Mouse (Mus musculus) heart, postnatal 0 days (tissue): ENCODE measurements around the gene Mllt10. TPM values are rescaled to one million over a fixed set of nuclear protein-coding genes. Genes with fewer than 3 reads are reported as not detected.

ENCODE experiments used
- ATAC-seq: fragments of 200-750 bp; cut with Nextera tagmentation; 2 replicates; pipeline ENCODE4 v1.8.0; 2017; ENCODE audit warnings: low read depth, moderate number of reproducible peaks, moderate library complexity; ENCODE audit not compliant: insufficient read depth
- DNase-seq: peaks from one replicate; pipeline ENCODE4 v3.0.0-alpha.2; 2016; ENCODE audit warnings: low spot score
- H3K27ac ChIP-seq: fragments of 300-500 bp; sonication (generic); 2 replicates; pipeline ENCODE4 v1.5.1; 2014; ENCODE audit warnings: low read depth, mild to moderate bottlenecking
- H3K27me3 ChIP-seq: fragments of 300-500 bp; sonication (generic); 2 replicates; pipeline ENCODE4 v1.6.1; 2014; ENCODE audit warnings: low read length, mixed read lengths; ENCODE audit not compliant: control insufficient read depth, insufficient read depth
- H3K36me3 ChIP-seq: fragments of 300-500 bp; sonication (generic); replicated peaks from 2 replicates; pipeline ENCODE4 v1.6.1; 2014; ENCODE audit warnings: low read length, mixed read lengths; ENCODE audit not compliant: control insufficient read depth, insufficient read depth
- H3K4me1 ChIP-seq: fragments of 300-500 bp; sonication (generic); 2 replicates; pipeline ENCODE4 v1.6.1; 2014; ENCODE audit warnings: antibody characterized with exemption; ENCODE audit not compliant: control insufficient read depth, insufficient read depth
- H3K4me2 ChIP-seq: fragments of 300-500 bp; sonication (generic); 2 replicates; pipeline ENCODE4 v1.6.1; 2014; ENCODE audit warnings: low read depth, mild to moderate bottlenecking, low read length, moderate library complexity
- H3K4me3 ChIP-seq: fragments of 300-500 bp; sonication (generic); 2 replicates; pipeline ENCODE4 v1.5.1; 2014; ENCODE audit warnings: low read depth, low read length
- H3K9ac ChIP-seq: fragments of 300-500 bp; sonication (generic); replicated peaks from 2 replicates; pipeline ENCODE4 v1.6.1; 2014; ENCODE audit warnings: low read depth, low read length, mixed read lengths
- H3K9me3 ChIP-seq: fragments of 300-500 bp; sonication (generic); replicated peaks from 2 replicates; pipeline ENCODE4 v1.6.1; 2016; ENCODE audit warnings: low read length; ENCODE audit not compliant: control insufficient read depth
- CTCF ChIP-seq: IDR thresholded peaks from 2 replicates; pipeline ENCODE4 v1.5.1; 2016; ENCODE audit warnings: antibody characterized with exemption, control low read depth, low read depth
- EP300 ChIP-seq: IDR thresholded peaks from 2 replicates; pipeline ENCODE4 v1.6.1; 2016; ENCODE audit warnings: antibody characterized with exemption, low read depth
- WGBS: fragments of 180-500 bp; shearing (Covaris S2); extraction: QIAGEN DNeasy Blood & Tissue Kit; methylation state at CpG from one replicate; pipeline ENCODE4 v1.1.7; 2014; 5-methylcytosine and 5-hydroxymethylcytosine counted together
- polyA plus RNA-seq: library from polyadenylated mRNA; unstranded; fragments of >200 nt; fragmentation: Nextera tagmentation; extraction: Ambion mirVana; gene quantifications from 2 replicates; pipeline ENCODE4 v1.2.1, GENCODE M21; 2015
- total RNA-seq: library from RNA; depleted of rRNA; stranded (reverse); fragments of >200 nt; gene quantifications from 2 replicates; pipeline ENCODE4 v1.2.3, GENCODE M21; 2014; ENCODE audit warnings: low replicate concordance

Mllt10 gene
- total and polyA plus RNA-seq, 2 experiments from 2014 or later, result 22.1 to 25.6 TPM

DNA sequence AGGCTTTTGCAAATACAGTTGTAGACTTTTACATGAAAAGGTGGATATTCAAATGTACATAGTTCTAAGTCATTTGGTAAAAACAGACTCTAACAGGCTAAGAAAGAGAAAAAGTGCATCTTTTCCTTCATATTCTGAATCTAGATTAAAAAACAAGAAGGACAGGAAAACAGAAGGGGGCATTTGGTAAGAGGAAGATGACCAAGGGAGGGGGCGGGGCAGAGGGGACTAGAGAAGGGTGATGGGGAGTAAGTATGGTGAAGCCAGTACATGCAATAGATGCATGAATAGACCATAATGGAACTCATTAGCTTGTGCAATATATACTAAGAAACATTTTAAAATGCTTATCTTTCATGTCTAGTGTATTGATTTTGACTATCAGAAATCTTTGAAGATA lies 5.4 kb downstream of the Mllt10 start:
- H3K27ac ChIP-seq, result no peak overlapping the region
- H3K27me3 ChIP-seq, result no peaks in the 10 kb centered on the region
- TF ChIP-seq EP300, result no peak
- no peak for TF ChIP-seq CTCF
- H3K9ac ChIP-seq, result no peak overlapping the region
- 90% methylated on average over 1 of the region's 1 CpGs for WGBS
- H3K4me1 ChIP-seq, result 0 out of 2 replicates have a peak, but pooled peaks cover 14% of the 10 kb centered on the region
- no peak overlapping the region for H3K4me2 ChIP-seq
- H3K36me3 ChIP-seq, result no peaks in the 10 kb centered on the region
- no peak overlapping the region for H3K4me3 ChIP-seq
- no peaks in the 10 kb centered on the region for H3K9me3 ChIP-seq
- DNase-seq (no peak), ATAC-seq (no peak)

DNA sequence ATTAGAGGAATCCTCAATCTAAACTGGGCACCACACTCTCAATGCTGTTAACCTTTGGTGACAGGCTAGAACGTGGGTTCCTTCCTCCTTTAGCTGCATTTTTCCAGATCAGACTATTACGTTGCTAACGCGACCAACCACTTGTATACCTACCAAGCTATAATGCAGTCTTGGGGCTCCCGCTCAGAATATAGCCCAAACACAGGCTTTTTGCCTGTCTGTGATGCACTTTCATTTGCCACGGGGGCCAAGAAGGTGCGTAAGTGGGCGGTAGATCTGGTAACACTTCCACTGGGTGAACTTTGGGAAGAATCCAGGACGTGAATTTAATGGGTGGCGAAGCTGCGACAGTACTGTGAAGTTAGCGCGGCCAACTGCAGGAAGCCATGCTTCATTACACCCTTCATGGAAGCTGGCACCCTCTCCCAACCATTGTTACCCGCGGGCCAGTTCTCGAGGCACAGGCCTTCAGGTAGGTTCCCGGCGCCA lies 8.8 kb downstream of the Mllt10 start:
- WGBS, result under 1% methylated on average over 18 of the region's 18 CpGs
- Histone ChIP-seq H3K9me3 (no peaks in the 10 kb centered on the region), H3K4me3 (peak overlapping the region; percentile 84), H3K4me2 (peak overlapping the region; percentile 94), H3K27me3 (no peaks in the 10 kb centered on the region), H3K27ac (peak overlapping the region; percentile 100), H3K36me3 (peaks cover 7% of the 10 kb centered on the region), H3K4me1 (0 out of 2 replicates have a peak, but pooled peaks cover 10% of the 10 kb centered on the region), H3K9ac (peak overlapping the region; percentile 95)
- DNase-seq (peak; percentile 81), ATAC-seq (peak; percentile 45)
- TF ChIP-seq EP300, result no peak
- TF ChIP-seq CTCF, result no peak

DNA sequence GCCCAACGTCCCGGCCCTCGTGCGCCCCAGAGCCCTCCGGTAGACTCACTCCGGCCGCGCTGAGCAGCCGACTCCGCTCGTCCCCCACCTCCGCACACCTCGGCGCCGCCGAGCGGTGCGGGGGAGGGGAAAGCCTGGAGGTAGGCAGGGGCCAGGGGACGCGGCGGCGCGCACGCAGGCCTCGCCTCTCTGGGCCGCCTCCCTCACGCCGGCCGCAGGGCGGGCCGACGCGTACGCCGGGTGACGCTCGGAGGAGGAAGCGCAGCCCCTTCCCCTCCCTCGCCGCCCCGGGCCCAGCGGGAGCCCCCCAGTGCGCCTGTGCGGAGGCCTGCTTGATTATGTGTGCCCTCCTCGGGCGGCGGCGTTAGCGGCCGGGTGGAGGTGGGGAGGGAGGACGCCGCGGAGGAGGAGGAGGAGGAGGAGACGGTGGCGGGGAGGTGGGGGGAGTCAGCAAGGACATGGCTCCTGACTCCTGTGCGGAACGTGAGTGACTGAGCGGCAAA lies 9.4 kb downstream of the Mllt10 start:
- DNase-seq, result peak; percentile 96
- ATAC-seq, result peak; percentile 94
- Histone ChIP-seq H3K27me3 (no peaks in the 10 kb centered on the region), H3K9me3 (no peaks in the 10 kb centered on the region), H3K4me3 (peak overlapping the region; percentile 84), H3K27ac (peak overlapping the region; percentile 100), H3K9ac (peak overlapping the region; percentile 95), H3K4me2 (peak overlapping the region; percentile 94), H3K36me3 (peaks cover 7% of the 10 kb centered on the region), H3K4me1 (0 out of 2 replicates have a peak, but pooled peaks cover 4% of the 10 kb centered on the region)
- 0% methylated on average over 29 of the region's 58 CpGs for WGBS
- TF ChIP-seq EP300 (no peak), CTCF (no peak)

DNA sequence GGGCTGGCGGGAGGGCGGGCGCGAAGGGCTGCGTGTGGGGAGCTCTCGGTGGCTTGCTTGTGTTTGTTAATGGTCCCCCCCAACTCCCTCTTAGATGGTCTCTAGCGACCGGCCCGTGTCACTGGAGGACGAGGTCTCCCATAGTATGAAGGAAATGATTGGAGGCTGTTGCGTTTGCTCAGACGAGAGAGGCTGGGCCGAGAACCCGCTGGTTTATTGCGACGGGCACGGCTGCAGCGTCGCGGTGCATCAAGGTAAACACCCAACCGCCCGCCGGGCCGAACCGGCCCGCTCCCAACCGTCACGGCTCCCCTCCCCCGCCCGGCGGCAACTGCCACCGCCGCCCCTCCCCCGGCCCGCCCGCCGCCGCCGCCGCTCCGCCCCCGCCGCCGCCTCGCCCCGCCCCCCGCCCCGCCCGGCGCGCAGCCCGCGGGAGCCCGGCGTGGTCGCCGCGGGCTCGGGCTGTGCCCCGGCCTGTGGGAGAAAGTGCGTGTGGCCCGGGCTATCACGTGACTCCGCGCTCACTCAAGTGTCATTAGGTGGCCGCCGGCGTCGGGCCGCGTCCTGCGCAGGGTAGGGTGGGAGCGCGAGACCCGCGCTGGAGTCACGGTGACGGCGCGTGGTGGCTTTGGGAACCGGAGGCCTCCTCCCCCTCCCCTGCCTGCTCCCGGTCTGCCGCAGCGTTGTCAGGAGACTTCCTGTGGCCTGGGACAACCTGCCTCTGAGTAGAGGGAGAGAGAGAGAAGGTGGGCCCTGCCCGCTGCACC lies 10.1 kb downstream of the Mllt10 start:
- peaks cover 7% of the 10 kb centered on the region for H3K36me3 ChIP-seq
- 0% methylated on average over 49 of the region's 85 CpGs for WGBS
- H3K4me3 ChIP-seq, result peak overlapping the region; percentile 84
- no peaks in the 10 kb centered on the region for H3K27me3 ChIP-seq
- TF ChIP-seq CTCF, result no peak
- no peak; the same call in 1 of the 2 replicates for TF ChIP-seq EP300
- H3K4me1 ChIP-seq, result 0 out of 2 replicates have a peak, but pooled peaks cover 4% of the 10 kb centered on the region
- DNase-seq, result peak; percentile 70
- peak overlapping the region; percentile 100 for H3K27ac ChIP-seq
- peak overlapping the region; percentile 94 for H3K4me2 ChIP-seq
- peak overlapping the region; percentile 95 for H3K9ac ChIP-seq
- peak; percentile 53 for ATAC-seq
- H3K9me3 ChIP-seq, result no peaks in the 10 kb centered on the region

DNA sequence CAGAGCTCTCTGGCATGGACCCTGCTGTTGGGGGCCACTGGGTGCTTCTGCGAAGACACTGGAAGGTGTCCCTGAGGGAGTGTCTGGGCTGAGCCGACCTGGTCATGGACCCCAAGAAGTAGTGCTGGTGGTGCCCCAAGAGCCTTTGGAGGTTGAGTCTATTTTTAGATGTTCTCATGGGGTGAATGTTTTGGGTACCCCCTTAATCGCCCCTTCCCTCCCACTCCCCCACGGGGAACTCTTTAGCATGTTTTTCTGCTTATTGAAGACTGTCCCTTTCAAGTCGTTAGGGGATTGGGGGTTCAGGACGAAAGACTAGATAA lies 10.6 kb downstream of the Mllt10 start:
- H3K36me3 ChIP-seq, result peaks cover 7% of the 10 kb centered on the region
- H3K4me3 ChIP-seq, result peak overlapping the region; percentile 84
- H3K4me2 ChIP-seq, result peak overlapping the region; percentile 94
- H3K4me1 ChIP-seq, result 0 out of 2 replicates have a peak, but pooled peaks cover 4% of the 10 kb centered on the region
- TF ChIP-seq EP300, result no peak
- TF ChIP-seq CTCF, result no peak
- no peaks in the 10 kb centered on the region for H3K27me3 ChIP-seq
- DNase-seq, result no peak
- H3K9ac ChIP-seq, result peak overlapping the region; percentile 95
- no peaks in the 10 kb centered on the region for H3K9me3 ChIP-seq
- peak overlapping the region; percentile 100 for H3K27ac ChIP-seq
- WGBS, result 2% methylated on average over 6 of the region's 6 CpGs
- no peak for ATAC-seq
